Mouse (Mus musculus) myocyte (in vitro differentiated cells): ENCODE measurements around the gene Lrrc8b.

ENCODE experiments used
- E2F4 ChIP-seq: IDR thresholded peaks from one replicate; pipeline ENCODE4 v1.6.1; 2011; ENCODE audit warnings: mild to moderate bottlenecking, control low read depth, moderate library complexity; ENCODE audit not compliant: insufficient read depth
- MAX ChIP-seq: IDR thresholded peaks from one replicate; pipeline ENCODE4 v1.6.1; 2011; ENCODE audit warnings: low read depth, mild to moderate bottlenecking, control low read depth
- POLR2A ChIP-seq: IDR thresholded peaks from one replicate; pipeline ENCODE4 v1.6.1; 2011; ENCODE audit warnings: low read depth, mild to moderate bottlenecking, control low read depth, moderate library complexity; ENCODE audit not compliant: insufficient read length
- REST ChIP-seq: IDR thresholded peaks from one replicate; pipeline ENCODE4 v1.6.1; 2011; ENCODE audit warnings: mild to moderate bottlenecking, control low read depth, moderate library complexity; ENCODE audit not compliant: insufficient read depth, insufficient read length
- TCF12 ChIP-seq: IDR thresholded peaks from one replicate; pipeline ENCODE4 v1.6.1; 2011; ENCODE audit warnings: mild to moderate bottlenecking, control low read depth; ENCODE audit not compliant: poor library complexity, insufficient read depth, severe bottlenecking
- TCF3 ChIP-seq: IDR thresholded peaks from one replicate; pipeline ENCODE4 v1.6.1; 2011; ENCODE audit warnings: low read depth, control low read depth; ENCODE audit not compliant: insufficient read length
- USF1 ChIP-seq: IDR thresholded peaks from one replicate; pipeline ENCODE4 v1.6.1; 2011; ENCODE audit warnings: low read depth, mild to moderate bottlenecking, control low read depth, moderate library complexity

DNA sequence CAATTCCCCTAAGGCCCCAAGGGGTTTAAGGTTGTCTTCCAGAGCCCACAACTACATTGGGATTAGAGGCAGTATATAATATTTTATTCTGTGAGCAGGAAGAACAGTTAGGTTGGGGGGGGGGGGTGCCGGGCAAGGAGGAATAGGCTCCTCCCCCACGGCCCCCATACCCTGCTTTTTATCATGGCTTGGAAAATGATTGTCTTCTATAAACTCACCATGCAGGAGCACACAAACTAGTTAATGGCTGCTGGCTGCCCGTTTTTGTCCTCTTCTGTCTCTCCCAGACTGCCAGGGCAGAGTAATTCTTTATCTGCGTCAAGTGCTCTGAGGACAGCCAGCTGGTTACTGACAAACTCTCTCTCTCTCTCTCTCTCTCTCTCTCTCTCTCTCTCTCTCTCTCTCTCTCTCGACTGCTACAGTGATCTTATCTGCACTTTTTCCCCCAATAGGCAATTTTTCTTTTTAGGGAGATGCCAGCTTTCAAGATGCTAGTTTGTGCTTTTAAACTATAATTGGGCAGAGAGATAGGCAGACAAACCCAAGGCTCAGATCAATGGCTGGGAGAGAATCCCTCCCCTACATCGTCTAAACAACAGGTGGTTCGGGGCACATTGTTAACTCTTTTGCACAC lies 102.5 kb downstream of the Lrrc8b start:
- TF ChIP-seq POLR2A (no peak), E2F4 (no peak), MAX (no peak), USF1 (no peak), TCF12 (no peak), TCF3 (no peak), REST (no peak)
